Mouse (Mus musculus) adrenal gland, postnatal 10 days (tissue): ENCODE measurements around the gene Fabp6. TPM values are rescaled to one million over a fixed set of nuclear protein-coding genes. Genes with fewer than 3 reads are reported as not detected.

Experiments
- DNase-seq: peaks from one replicate; pipeline ENCODE4 v3.0.0; 2021; ENCODE audit warnings: mixed read lengths
- total RNA-seq, 2 experiments: library from RNA; stranded (reverse); gene quantifications; 2 replicates each; pipeline ENCODE4 v1.2.3; 2021

Fabp6 gene
- total RNA-seq, 2 experiments from 2014 or later: not detected

- no peak for DNase-seq
Measured at GRCm38 (mm10) chr11:43546678-43547077, 54.7 kb downstream of the Fabp6 start.

Other genes starting within 250 kb of the Fabp6 start
- 10 to 100 TPM; 44.3 to 48.8 TPM for gene Pttg1, start 175.3 kb downstream of the Fabp6 start, total RNA-seq
- 10 to 100 TPM; 36.4 to 38.6 TPM for gene Slu7, start 167.8 kb downstream of the Fabp6 start, total RNA-seq
- gene C1qtnf2, start 127.3 kb downstream of the Fabp6 start, total RNA-seq: 10 to 100 TPM; 11.7 to 12.1 TPM
- 1 to 10 TPM; 8.4 to 9.9 TPM for gene Ccnjl, start 72.8 kb downstream of the Fabp6 start, total RNA-seq
- 1 to 10 TPM; 1.8 TPM for gene 4933415A04Rik, start 14.5 kb downstream of the Fabp6 start, total RNA-seq
- 10 to 100 TPM; 33.2 to 42.0 TPM for gene Pwwp2a, start 80.5 kb upstream of the Fabp6 start, total RNA-seq
- 10 to 100 TPM; 46.2 to 48.8 TPM for gene Ttc1, start 146.5 kb upstream of the Fabp6 start, total RNA-seq